Mouse (Mus musculus) lung, postnatal 0 days (tissue): Measurements from ENCODE around the gene Fem1b.

ENCODE experiments used
- CTCF ChIP-seq: IDR thresholded peaks from 2 replicates; pipeline ENCODE4 v1.5.1; 2016; ENCODE audit warnings: antibody characterized with exemption, mild to moderate bottlenecking
- EP300 ChIP-seq: IDR thresholded peaks from 2 replicates; pipeline ENCODE4 v1.6.1; 2016; ENCODE audit warnings: antibody characterized with exemption, mild to moderate bottlenecking, control low read depth

DNA sequence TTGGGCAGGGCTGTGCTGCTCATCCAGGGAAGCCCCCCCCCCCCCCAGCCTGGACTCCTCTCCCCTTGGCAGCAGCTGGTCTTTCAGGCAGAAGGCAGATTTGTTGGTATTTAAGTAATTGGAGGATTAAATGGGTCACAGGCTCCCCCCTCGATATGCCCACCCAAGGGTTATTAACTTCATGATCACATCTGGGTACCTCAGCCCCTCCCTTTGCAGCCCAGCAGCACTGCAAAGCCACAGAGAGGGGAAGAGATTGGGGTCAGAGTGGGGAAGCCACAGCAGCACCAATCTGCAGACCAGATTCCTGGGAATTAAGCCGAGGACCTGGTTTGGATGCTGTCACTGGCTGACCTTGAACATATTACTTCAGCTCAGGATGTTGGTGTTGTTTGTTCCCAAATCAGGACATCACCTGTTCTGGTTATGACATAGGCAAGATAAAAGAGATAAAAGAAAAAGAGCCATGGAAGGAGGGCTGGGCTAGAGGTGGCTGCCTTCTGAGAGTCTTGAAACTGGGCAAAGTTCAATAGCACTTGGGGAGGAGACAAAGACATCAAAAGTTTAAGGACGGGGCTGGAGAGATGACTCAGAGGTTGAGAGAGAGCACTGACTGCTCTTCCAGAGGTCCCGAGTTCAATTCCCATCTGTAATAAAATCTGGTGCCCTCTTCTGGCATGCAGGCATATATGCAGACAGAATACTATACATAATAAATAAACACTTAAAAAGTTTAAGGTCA is 24.1 kb upstream of the Fem1b start:
- TF ChIP-seq CTCF: 0 out of 2 replicates have a peak, but pooled peaks have one; percentile 15
- no peak for TF ChIP-seq EP300
